Mouse (Mus musculus): ENCODE data around the gene Ccdc42. TPM values are rescaled to one million over a fixed set of nuclear protein-coding genes. Genes with fewer than 3 reads are reported as not detected.

Gene Ccdc42
- polyA plus RNA-seq, 1 experiment from 2014 or later, result 0.49 TPM

GRCm38 (mm10) chr11:68600551-68601021, 13.8 kb downstream of the Ccdc42 start:
- 10% methylated on average over 6 of the region's 6 CpGs for WGBS
- H3K4me1 ChIP-seq (ENCODE audit: control insufficient read depth, insufficient read depth, low read length), result peaks cover 28% of the 10 kb centered on the region
- ATAC-seq (ENCODE audit: insufficient read depth, low FRiP score), result peak; percentile 84
- H3K27ac ChIP-seq (ENCODE audit: low read length), result peak overlapping the region; percentile 95
- H3K27me3 ChIP-seq (ENCODE audit: control insufficient read depth, insufficient read depth, low read length), result no peaks in the 10 kb centered on the region
- H3K4me2 ChIP-seq (ENCODE audit: low read depth, low read length), result no peak overlapping the region
- no peak overlapping the region for H3K9ac ChIP-seq (ENCODE audit: low read length)
- no peak overlapping the region for H3K4me3 ChIP-seq (replicated peaks; ENCODE audit: low read length)
- no peaks in the 10 kb centered on the region for H3K36me3 ChIP-seq (ENCODE audit: control insufficient read depth, insufficient read depth, low read length)
- no peaks in the 10 kb centered on the region for H3K9me3 ChIP-seq (replicated peaks; ENCODE audit: control insufficient read depth, low read length)

- H3K4me2 ChIP-seq (ENCODE audit: low read depth, low read length), result no peak overlapping the region
- WGBS, result 24% methylated on average over 9 of the region's 9 CpGs
- peaks cover 28% of the 10 kb centered on the region for H3K4me1 ChIP-seq (ENCODE audit: control insufficient read depth, insufficient read depth, low read length)
- H3K4me3 ChIP-seq (replicated peaks; ENCODE audit: low read length), result no peak overlapping the region
- no peaks in the 10 kb centered on the region for H3K36me3 ChIP-seq (ENCODE audit: control insufficient read depth, insufficient read depth, low read length)
- 0 out of 2 replicates have a peak overlapping the region, but pooled peaks have one; percentile 15 for H3K9ac ChIP-seq (ENCODE audit: low read length)
- ATAC-seq (ENCODE audit: insufficient read depth, low FRiP score), result peak; percentile 63
- H3K27me3 ChIP-seq (ENCODE audit: control insufficient read depth, insufficient read depth, low read length), result no peaks in the 10 kb centered on the region
- H3K27ac ChIP-seq (ENCODE audit: low read length), result peak overlapping the region; percentile 95
- no peaks in the 10 kb centered on the region for H3K9me3 ChIP-seq (replicated peaks; ENCODE audit: control insufficient read depth, low read length)
These were observed 14.7 kb downstream of the Ccdc42 start for GRCm38 (mm10) chr11:68601486-68601991.

- 15% methylated on average over 8 of the region's 8 CpGs for whole genome bisulfite sequencing
- H3K36me3 ChIP-seq (ENCODE audit: control insufficient read depth, insufficient read depth, low read length), result no peaks in the 10 kb centered on the region
- H3K27me3 ChIP-seq (ENCODE audit: control insufficient read depth, insufficient read depth, low read length), result no peaks in the 10 kb centered on the region
- peak; percentile 14; the same call in 1 of the 2 replicates for ATAC-seq (ENCODE audit: insufficient read depth, low FRiP score)
- H3K4me1 ChIP-seq (ENCODE audit: control insufficient read depth, insufficient read depth, low read length), result peaks cover 28% of the 10 kb centered on the region
- no peaks in the 10 kb centered on the region for H3K9me3 ChIP-seq (replicated peaks; ENCODE audit: control insufficient read depth, low read length)
- peak overlapping the region; percentile 29; the same call in 1 of the 2 replicates for H3K9ac ChIP-seq (ENCODE audit: low read length)
- H3K4me2 ChIP-seq (ENCODE audit: low read depth, low read length), result no peak overlapping the region
- H3K4me3 ChIP-seq (replicated peaks; ENCODE audit: low read length), result no peak overlapping the region
- H3K27ac ChIP-seq (ENCODE audit: low read length), result peak overlapping the region; percentile 95
These were observed 15.5 kb downstream of the Ccdc42 start for GRCm38 (mm10) chr11:68602200-68602931.

- ATAC-seq (ENCODE audit: insufficient read depth, low FRiP score), result no peak
- 83% methylated on average over 2 of the region's 2 CpGs for WGBS
These were observed 20.2 kb downstream of the Ccdc42 start for GRCm38 (mm10) chr11:68607046-68607445.

GRCm38 (mm10) chr11:68609910-68610566, 23.2 kb downstream of the Ccdc42 start:
- no peak overlapping the region for H3K27ac ChIP-seq (ENCODE audit: low read length)
- ATAC-seq (ENCODE audit: insufficient read depth, low FRiP score), result no peak
- H3K4me1 ChIP-seq (ENCODE audit: control insufficient read depth, insufficient read depth, low read length), result peaks cover 30% of the 10 kb centered on the region
- H3K9ac ChIP-seq (ENCODE audit: low read length), result no peak overlapping the region
- no peaks in the 10 kb centered on the region for H3K36me3 ChIP-seq (ENCODE audit: control insufficient read depth, insufficient read depth, low read length)
- H3K4me3 ChIP-seq (replicated peaks; ENCODE audit: low read length), result no peak overlapping the region
- H3K9me3 ChIP-seq (replicated peaks; ENCODE audit: control insufficient read depth, low read length), result no peaks in the 10 kb centered on the region
- WGBS, result 44% methylated on average over 9 of the region's 9 CpGs
- no peaks in the 10 kb centered on the region for H3K27me3 ChIP-seq (ENCODE audit: control insufficient read depth, insufficient read depth, low read length)
- H3K4me2 ChIP-seq (ENCODE audit: low read depth, low read length), result no peak overlapping the region

More at GRCm38 (mm10) chr11:68607046-68607445, 20.2 kb downstream of the Ccdc42 start:
- Histone ChIP-seq H3K9me3 (replicated peaks; ENCODE audit: control insufficient read depth, low read length) (no peaks in the 10 kb centered on the region), H3K4me1 (ENCODE audit: control insufficient read depth, insufficient read depth, low read length) (peaks cover 20% of the 10 kb centered on the region), H3K27me3 (ENCODE audit: control insufficient read depth, insufficient read depth, low read length) (no peaks in the 10 kb centered on the region), H3K36me3 (ENCODE audit: control insufficient read depth, insufficient read depth, low read length) (no peaks in the 10 kb centered on the region), H3K4me2 (ENCODE audit: low read depth, low read length) (no peak overlapping the region), H3K4me3 (replicated peaks; ENCODE audit: low read length) (no peak overlapping the region), H3K27ac (ENCODE audit: low read length) (no peak overlapping the region), H3K9ac (ENCODE audit: low read length) (no peak overlapping the region)

GRCm38 (mm10) chr11:68610567-68610947, 23.7 kb downstream of the Ccdc42 start:
- Histone ChIP-seq H3K4me1 (ENCODE audit: control insufficient read depth, insufficient read depth, low read length) (peaks cover 30% of the 10 kb centered on the region), H3K9me3 (replicated peaks; ENCODE audit: control insufficient read depth, low read length) (no peaks in the 10 kb centered on the region), H3K4me2 (ENCODE audit: low read depth, low read length) (no peak overlapping the region), H3K4me3 (replicated peaks; ENCODE audit: low read length) (no peak overlapping the region), H3K36me3 (ENCODE audit: control insufficient read depth, insufficient read depth, low read length) (no peaks in the 10 kb centered on the region), H3K9ac (ENCODE audit: low read length) (no peak overlapping the region), H3K27ac (ENCODE audit: low read length) (no peak overlapping the region), H3K27me3 (ENCODE audit: control insufficient read depth, insufficient read depth, low read length) (no peaks in the 10 kb centered on the region)
- 79% methylated on average over 8 of the region's 8 CpGs for WGBS
- no peak for ATAC-seq (ENCODE audit: insufficient read depth, low FRiP score)

- Histone ChIP-seq H3K36me3 (ENCODE audit: control insufficient read depth, insufficient read depth, low read length) (no peaks in the 10 kb centered on the region), H3K4me3 (replicated peaks; ENCODE audit: low read length) (no peak overlapping the region), H3K4me2 (ENCODE audit: low read depth, low read length) (peak overlapping the region; percentile 21; the same call in 1 of the 2 replicates), H3K4me1 (ENCODE audit: control insufficient read depth, insufficient read depth, low read length) (peaks cover 30% of the 10 kb centered on the region), H3K27me3 (ENCODE audit: control insufficient read depth, insufficient read depth, low read length) (no peaks in the 10 kb centered on the region), H3K27ac (ENCODE audit: low read length) (peak overlapping the region; percentile 82), H3K9me3 (replicated peaks; ENCODE audit: control insufficient read depth, low read length) (no peaks in the 10 kb centered on the region), H3K9ac (ENCODE audit: low read length) (no peak overlapping the region)
- peak; percentile 77; the same call in 1 of the 2 replicates for ATAC-seq (ENCODE audit: insufficient read depth, low FRiP score)
- 24% methylated on average over 5 of the region's 5 CpGs for WGBS
These were observed 26.4 kb downstream of the Ccdc42 start for GRCm38 (mm10) chr11:68613071-68613711.

- Histone ChIP-seq H3K27me3 (ENCODE audit: control insufficient read depth, insufficient read depth, low read length) (no peaks in the 10 kb centered on the region), H3K9ac (ENCODE audit: low read length) (peak overlapping the region; percentile 32), H3K27ac (ENCODE audit: low read length) (peak overlapping the region; percentile 83), H3K4me1 (ENCODE audit: control insufficient read depth, insufficient read depth, low read length) (peaks cover 15% of the 10 kb centered on the region), H3K4me2 (ENCODE audit: low read depth, low read length) (peak overlapping the region; percentile 41), H3K36me3 (ENCODE audit: control insufficient read depth, insufficient read depth, low read length) (no peaks in the 10 kb centered on the region), H3K4me3 (replicated peaks; ENCODE audit: low read length) (0 out of 2 replicates have a peak overlapping the region, but pooled peaks have one; percentile 18), H3K9me3 (replicated peaks; ENCODE audit: control insufficient read depth, low read length) (no peaks in the 10 kb centered on the region)
- WGBS, result 35% methylated on average over 9 of the region's 9 CpGs
- ATAC-seq (ENCODE audit: insufficient read depth, low FRiP score), result no peak
These were observed 35.9 kb downstream of the Ccdc42 start for GRCm38 (mm10) chr11:68622751-68623150.
